Mouse (Mus musculus) cerebral cortex, adult 2 months (tissue): ENCODE data around the gene Dnhd1.

Source experiments
- WGBS: fragments of 180-500 bp; shearing (Covaris S2); methylation state at CpG from one replicate; pipeline ENCODE4 v1.1.7; 2018; 5-methylcytosine and 5-hydroxymethylcytosine counted together

Gene Dnhd1

GRCm38 (mm10) chr7:105640233-105640893 is 10.3 kb upstream of the Dnhd1 start, which contains the start of the genes Arfip2 and Gm45799:
Gene Arfip2 (minus strand): TSS chr7:105640416.
Gene Gm45799 (plus strand): TSS chr7:105640552.
- WGBS: under 1% methylated on average over 45 of the region's 45 CpGs

GRCm38 (mm10) chr7:105640894-105641255 is 9.8 kb upstream of the Dnhd1 start:
- WGBS: under 1% methylated on average over 18 of the region's 18 CpGs

GRCm38 (mm10) chr7:105641936-105642335 is 8.7 kb upstream of the Dnhd1 start:
- 37% methylated on average over 3 of the region's 3 CpGs for WGBS

GRCm38 (mm10) chr7:105685541-105686197 is 35.0 kb downstream of the Dnhd1 start:
- 47% methylated on average over 13 of the region's 13 CpGs for WGBS

GRCm38 (mm10) chr7:105690875-105691274 is 40.2 kb downstream of the Dnhd1 start:
- 63% methylated on average over 1 of the region's 1 CpGs for WGBS

- WGBS: 69% methylated on average over 16 of the region's 16 CpGs
Measured at GRCm38 (mm10) chr7:105703184-105703583, 52.6 kb downstream of the Dnhd1 start.

GRCm38 (mm10) chr7:105703816-105704215 is 53.2 kb downstream of the Dnhd1 start:
- WGBS: 83% methylated on average over 4 of the region's 4 CpGs

GRCm38 (mm10) chr7:105708733-105709132 is 58.1 kb downstream of the Dnhd1 start:
- 92% methylated on average over 5 of the region's 5 CpGs for WGBS

- WGBS: 60% methylated on average over 3 of the region's 3 CpGs
Measured at GRCm38 (mm10) chr7:105715366-105715765, 64.7 kb downstream of the Dnhd1 start.

- WGBS: 55% methylated on average over 2 of the region's 2 CpGs
Measured at GRCm38 (mm10) chr7:105721916-105722315, 71.3 kb downstream of the Dnhd1 start.

GRCm38 (mm10) chr7:105726144-105726979 is 75.7 kb downstream of the Dnhd1 start:
- WGBS: 78% methylated on average over 4 of the region's 4 CpGs

GRCm38 (mm10) chr7:105726980-105727325 is 76.3 kb downstream of the Dnhd1 start:
- WGBS: 89% methylated on average over 4 of the region's 4 CpGs

GRCm38 (mm10) chr7:105728701-105729428 is 78.2 kb downstream of the Dnhd1 start:
- WGBS: 37% methylated on average over 6 of the region's 6 CpGs

- WGBS: 97% methylated on average over 11 of the region's 11 CpGs
Measured at GRCm38 (mm10) chr7:105733836-105734235, 83.2 kb downstream of the Dnhd1 start.

GRCm38 (mm10) chr7:105734826-105735225 is 84.2 kb downstream of the Dnhd1 start:
- WGBS: 86% methylated on average over 8 of the region's 8 CpGs

- 59% methylated on average over 4 of the region's 4 CpGs for WGBS
Measured at GRCm38 (mm10) chr7:105735464-105735863, 84.8 kb downstream of the Dnhd1 start.

- WGBS: under 1% methylated on average over 57 of the region's 62 CpGs
Measured at GRCm38 (mm10) chr7:105736264-105736901, 85.8 kb downstream of the Dnhd1 start, which contains the start of gene Ilk. Gene Ilk (plus strand): TSS chr7:105736592.

GRCm38 (mm10) chr7:105736911-105737521 is 86.4 kb downstream of the Dnhd1 start, which contains the start of gene Rrp8:
Gene Rrp8 (minus strand): TSS chr7:105737385.
- WGBS: under 1% methylated on average over 30 of the region's 30 CpGs

- WGBS: 27% methylated on average over 3 of the region's 3 CpGs
Measured at GRCm38 (mm10) chr7:105737648-105738047, 87.0 kb downstream of the Dnhd1 start.

GRCm38 (mm10) chr7:105738286-105738685 is 87.7 kb downstream of the Dnhd1 start:
- 56% methylated on average over 2 of the region's 2 CpGs for whole genome bisulfite sequencing

- WGBS: 42% methylated on average over 3 of the region's 3 CpGs
Measured at GRCm38 (mm10) chr7:105738948-105739347, 88.3 kb downstream of the Dnhd1 start.
